Mouse (Mus musculus) left cerebral cortex, postnatal 14 days (tissue): ENCODE results near the gene Atp1a2. TPM values are rescaled to one million over a fixed set of nuclear protein-coding genes. Genes with fewer than 3 reads are reported as not detected.
A peak's percentile ranks its signal among the peaks of the same experiment; 100 is the strongest.

Source experiments
- DNase-seq, 2 experiments: peaks; one replicate each; pipeline ENCODE4 v3.0.0; 2021 to 2022; ENCODE audit warnings: low spot score in 2 of 2, mixed read lengths in 1 of 2
- intact Hi-C: fragments of 180-260 bp; cut with DNase I; formaldehyde crosslinking; loops from one replicate; pipeline ENCODE4 v1.15.1; 2025
- long read RNA-seq, 2 experiments: library from polyadenylated mRNA; stranded (forward); transcript quantifications; one replicate each; pipeline ENCODE4 v2.0.0; 2021
- total RNA-seq, 2 experiments: library from RNA; stranded (reverse); gene quantifications; 2 replicates each; pipeline ENCODE4 v1.2.3; 2021

The Atp1a2 gene
- total RNA-seq, result 100 to 1,000 TPM; 571 to 592 TPM
- long read RNA-seq, experiment 1, full-length matches to known transcripts, result 212 of 493 reads
- long read RNA-seq, experiment 1, partial matches to known transcripts, result 145 of 493 reads
- long read RNA-seq, experiment 1, other reads (novel, unspliced or antisense), result 136 of 493 reads
- long read RNA-seq, experiment 2, full-length matches to known transcripts, result 211 of 460 reads
- long read RNA-seq, experiment 2, partial matches to known transcripts, result 116 of 460 reads
- long read RNA-seq, experiment 2, other reads (novel, unspliced or antisense), result 133 of 460 reads

DNA sequence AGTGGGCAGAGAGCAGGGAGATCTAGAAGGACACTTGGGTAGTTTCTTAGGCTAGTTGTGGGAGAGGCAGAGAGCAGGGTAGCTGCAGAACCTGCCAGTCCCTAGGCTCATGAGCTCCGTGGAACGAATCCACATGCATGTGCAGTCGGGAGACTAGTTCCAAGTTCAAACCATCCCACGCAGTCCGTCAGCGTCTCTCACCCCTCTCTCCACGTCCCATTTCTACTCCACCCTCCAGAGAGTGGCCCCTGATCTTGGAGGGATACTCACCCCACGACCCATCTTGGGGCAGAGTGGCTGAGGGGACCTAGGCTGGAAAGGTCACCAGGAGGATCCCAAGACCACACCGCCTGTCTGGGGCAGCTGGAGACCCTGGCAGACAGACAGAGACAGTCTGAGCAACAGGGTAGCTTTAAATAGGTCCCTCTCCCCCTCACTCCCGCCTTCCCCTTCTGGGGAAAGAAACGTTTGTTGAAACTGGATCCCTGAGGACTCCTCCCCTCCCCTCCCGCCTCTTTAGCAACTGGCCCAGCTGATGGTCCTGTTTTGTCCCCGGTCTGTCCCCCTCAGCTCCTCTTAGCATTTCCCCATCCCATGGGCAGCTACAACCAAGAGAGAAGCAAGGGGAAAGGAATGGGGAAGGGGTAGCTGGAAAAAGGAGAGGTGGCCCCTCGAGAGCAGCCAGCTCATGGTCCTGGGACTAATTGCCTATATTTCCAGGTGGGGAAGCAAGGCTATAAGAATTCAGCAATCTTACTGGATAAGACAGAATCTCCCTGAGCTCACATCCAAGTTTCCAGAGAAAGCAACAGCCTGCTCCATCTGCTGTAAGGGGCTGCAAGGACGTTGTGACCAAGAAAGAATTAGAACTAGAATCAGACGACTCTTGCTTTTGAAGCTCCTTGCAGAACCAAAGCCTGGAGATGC is at the start of gene Atp1a2:
Gene Atp1a2, minus strand, starts transcription at position 454 of the 927 bp plus-strand sequence.
- DNase-seq, result peak; percentile 65 to 81
- intact Hi-C loops, result no loop called here

GRCm38 (mm10) chr1:172347382-172347781 is 49.5 kb upstream of the Atp1a2 start:
- no peak for DNase-seq

GRCm38 (mm10) chr1:172346707-172347106 is 48.8 kb upstream of the Atp1a2 start:
- intact Hi-C loops, result no loop called here
- DNase-seq, result peak in 1 of 2 experiments; percentile 40

More at GRCm38 (mm10) chr1:172347382-172347781, 49.5 kb upstream of the Atp1a2 start:
- intact Hi-C loops, result no loop called here

DNA sequence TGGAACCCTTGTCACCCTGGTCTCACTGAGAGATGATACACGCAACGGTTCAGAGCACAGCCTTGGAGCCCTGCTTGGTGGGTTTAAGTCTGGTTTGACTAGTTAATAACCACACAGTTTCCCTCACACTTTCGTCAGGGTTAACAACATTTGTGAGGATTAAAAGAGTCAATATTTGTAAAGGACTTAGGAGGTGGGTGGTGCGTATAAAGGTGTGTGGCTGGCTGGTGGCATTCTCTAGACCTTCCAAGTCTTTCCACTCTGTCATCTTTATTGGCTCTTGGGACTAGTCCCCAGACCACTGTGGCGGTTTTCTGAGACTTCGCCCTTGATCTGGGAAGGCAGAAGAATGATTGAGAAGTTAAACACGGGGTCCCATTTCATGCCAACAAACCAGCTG is 47.0 kb upstream of the Atp1a2 start:
- intact Hi-C loops, result no loop called here
- DNase-seq, result no peak

DNA sequence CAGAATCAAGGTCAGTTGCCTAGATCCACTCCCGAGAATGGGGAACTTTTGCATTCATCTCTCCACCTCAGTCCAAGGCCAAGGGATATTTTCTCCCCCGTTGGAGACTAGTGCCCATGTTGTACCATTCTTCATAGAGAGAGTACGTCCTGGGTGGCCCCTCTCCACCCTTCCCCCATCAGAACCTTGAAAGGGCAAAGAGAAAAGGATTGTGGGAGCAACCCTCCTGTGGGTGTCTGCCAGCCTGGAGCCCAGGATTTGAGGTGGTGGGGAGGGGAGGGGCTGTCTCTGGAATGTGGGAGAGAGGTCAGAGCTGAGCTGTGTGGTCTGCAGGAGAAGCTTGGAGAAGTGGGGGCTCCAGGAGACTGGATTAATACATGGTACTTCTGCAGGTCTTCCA is 46.0 kb upstream of the Atp1a2 start:
- no peak for DNase-seq
- intact Hi-C loops, result no loop called here

DNA sequence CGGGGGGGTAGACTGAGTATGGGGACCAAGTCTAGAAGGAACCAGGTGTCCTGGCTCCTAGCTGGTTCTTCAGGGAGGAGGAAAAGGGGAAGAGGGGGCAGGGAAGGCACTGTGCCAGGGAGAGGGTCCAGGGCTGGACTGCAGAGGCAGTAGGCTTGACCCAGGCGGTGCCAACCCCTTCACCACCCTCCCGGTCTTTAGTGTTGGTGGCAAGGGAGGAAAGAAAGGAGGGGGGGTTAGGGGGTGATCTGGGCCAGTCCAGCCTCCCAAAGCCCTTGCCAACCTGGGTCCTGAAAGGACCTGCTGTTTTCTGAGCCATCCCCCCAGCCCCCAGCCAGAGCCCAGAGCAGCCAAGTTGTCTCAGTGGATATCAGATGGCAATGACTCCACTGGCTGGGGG is 44.9 kb upstream of the Atp1a2 start:
- peak; percentile 68 to 73 for DNase-seq
- intact Hi-C loops, result no loop called here

DNA sequence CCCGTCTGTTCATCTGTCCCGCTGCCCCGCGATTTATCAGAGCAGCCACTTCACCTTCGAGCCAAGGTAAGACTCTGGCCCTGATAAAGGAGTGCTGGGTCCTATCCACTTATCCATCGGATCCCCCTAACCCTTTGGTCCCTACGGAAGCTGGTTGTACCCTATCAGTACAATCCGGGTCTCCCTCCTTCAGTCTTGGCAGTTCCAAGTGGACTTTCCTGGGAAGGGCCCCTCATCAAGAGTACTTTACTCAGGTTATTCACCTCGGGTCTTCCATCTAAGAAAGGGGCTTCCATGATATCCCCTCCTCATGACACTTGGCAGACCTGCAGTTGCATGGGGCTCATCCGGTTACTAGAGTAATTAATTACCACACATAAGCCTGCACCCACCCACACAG is 43.5 kb upstream of the Atp1a2 start:
- intact Hi-C loops, result no loop called here

DNA sequence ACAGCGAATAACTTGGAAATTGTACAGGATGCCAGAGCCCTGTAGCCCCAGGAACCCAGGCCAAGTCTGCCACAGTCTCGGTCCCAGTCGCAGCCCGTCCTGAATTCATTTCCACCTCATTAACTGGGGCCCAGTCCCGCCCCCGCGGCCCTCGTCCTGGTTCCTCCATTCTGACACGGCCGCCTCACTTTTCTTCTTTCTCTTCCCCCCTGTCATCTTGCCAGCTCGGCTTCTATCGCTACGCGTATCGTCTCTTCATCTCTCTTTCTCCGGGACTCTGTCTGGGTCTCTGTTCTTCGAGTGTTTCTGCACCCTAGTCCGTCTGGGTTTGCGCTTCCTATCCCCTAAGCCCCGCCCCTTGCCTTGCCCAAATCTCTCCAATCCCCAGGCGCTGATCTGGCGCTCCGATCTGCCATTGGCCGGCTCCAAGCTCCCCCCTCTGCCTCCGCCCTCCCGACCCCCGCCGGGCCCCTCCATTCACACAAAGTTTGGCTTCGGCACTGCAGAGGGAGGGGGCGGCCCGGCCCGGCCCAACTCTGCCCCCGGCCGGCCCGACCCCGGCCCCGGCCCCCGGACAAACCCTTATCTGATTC is 43.0 kb upstream of the Atp1a2 start, which contains the start of gene Kcnj10:
Gene Kcnj10, plus strand, starts transcription at position 482 of the 593 bp plus-strand sequence.
- intact Hi-C loops, result no loop called here
- peak; percentile 74 to 77 for DNase-seq

More for the DNA sequence above, 43.5 kb upstream of the Atp1a2 start:
- no peak for DNase-seq

DNA sequence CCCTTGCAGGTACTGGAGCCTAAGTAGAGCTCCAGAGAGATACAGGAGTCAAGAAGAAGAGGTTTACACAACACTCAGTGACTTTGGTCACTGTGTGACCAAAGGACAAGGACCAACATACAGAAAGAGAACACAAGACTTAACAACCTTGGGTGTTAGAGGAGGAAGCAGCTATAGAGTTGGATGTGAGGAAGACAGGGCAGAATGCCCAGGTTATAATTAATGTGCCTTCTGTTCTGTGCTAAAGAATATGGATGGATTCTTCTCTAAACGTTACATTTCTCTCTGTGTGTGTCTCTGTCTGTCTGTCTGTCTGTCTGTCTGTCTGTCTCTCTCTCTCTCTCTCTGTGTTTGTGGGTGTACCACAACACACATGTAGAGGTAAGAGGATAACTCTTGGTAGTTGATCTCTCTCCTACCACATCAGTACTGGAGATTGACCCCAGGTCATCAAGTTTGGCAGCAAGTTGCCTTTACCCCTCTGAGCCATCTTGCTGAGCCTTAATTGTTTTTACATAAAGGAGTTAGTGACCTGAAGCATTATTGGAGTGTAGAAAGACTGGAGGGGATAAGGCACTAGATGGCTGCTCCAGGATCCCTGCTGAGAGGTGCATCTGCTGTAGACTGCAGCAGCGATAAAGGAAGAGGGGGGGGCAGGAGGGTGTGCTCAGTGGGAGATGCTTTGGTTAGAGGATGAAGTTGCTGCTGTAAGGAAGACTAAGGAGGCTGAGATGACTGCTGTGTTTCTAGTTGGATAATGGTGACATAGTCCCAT is 39.7 kb upstream of the Atp1a2 start:
- intact Hi-C loops, result no loop called here
- DNase-seq, result no peak

DNA sequence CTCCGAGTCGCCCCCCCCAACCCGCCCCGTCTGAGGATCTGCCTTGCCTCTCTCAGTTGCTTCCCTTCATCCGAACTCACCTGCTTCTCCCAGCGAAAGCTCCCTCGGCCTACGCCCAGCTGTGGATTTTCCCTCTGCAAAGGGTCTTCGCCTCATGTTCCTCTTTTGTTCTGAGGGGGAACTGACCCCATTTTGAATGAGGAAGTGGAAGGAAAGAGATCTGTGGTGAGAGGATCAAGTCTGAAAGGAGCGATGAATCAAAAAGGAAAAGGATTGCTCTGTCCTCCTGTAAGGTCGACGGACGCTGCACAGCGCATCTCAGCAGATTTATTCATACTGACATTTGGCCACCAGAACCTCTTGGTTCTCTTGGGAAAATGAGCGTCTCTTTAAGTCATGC is 37.9 kb upstream of the Atp1a2 start:
- DNase-seq, result no peak
- intact Hi-C loops, result no loop called here

DNA sequence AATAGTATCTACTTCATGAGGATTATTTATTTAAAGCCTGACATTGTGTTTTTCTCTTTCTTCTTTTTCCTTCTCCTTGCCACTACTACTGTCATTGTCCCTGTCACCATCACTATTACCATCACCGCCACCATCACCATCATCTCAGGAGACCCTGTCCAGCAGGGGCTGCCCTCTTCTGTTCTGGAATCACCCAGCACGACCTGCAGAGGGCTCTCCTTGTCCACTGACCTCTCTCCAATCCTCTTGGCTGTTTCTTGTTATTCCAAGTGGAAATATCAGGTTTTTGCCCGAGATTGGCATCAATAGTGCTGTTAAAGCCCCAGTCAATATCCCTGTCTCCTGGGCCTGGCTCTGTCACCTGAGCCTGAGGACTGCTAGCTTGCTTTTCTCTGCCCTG is 35.6 kb upstream of the Atp1a2 start:
- intact Hi-C loops, result no loop called here

DNA sequence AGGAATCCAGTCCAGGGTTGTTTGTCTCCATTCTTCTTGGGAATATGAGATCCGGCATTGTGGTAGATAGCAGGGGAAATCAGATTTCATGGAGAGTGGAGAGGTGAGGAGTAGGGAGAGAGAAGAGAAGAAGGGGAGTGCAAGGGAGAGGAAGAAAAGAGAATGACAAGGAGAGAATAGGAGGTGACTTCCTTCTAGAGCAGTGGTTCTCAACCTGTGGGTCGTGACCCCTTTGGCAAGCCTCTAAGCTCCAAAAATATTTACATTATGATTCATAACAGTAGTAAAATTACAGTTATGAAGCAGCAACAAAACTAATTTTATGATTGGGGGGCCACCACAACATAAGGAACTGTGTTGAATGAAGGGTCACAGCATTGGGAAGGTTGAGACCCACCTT is 35.1 kb upstream of the Atp1a2 start:
- no peak for DNase-seq
- intact Hi-C loops, result no loop called here

More for the DNA sequence above, 35.6 kb upstream of the Atp1a2 start:
- no peak for DNase-seq

DNA sequence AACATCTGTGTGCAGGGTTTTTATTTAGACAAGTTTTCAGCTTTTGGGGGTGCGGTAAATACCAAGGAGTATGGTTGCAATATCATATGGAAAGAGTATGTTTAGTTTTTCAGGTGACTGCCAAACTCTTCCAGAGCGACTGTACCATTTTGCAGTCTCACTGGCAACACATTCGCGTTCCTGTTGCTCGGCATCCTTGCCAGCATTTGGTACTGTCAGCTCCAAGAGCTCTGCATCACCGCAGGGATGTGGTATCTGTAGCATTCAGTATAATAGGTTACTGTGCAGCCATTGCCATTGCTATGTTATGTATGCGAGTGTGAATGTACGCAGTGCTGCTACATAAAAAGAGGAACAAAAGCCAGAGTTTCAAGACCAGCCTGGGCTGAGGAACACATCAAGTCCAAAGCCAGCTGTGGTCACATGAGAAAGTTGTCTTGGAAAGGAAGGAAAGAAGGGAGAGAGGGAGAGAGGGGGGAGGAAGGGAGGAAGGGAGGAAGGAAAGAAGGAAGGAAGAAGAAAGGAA is 33.6 kb upstream of the Atp1a2 start:
- intact Hi-C loops, result loop anchor here (2.0 kb wide), 1 partner anchor 33 kb away; no protein-coding TSS in a partner anchor
- DNase-seq, result peak in 1 of 2 experiments; percentile 64

DNA sequence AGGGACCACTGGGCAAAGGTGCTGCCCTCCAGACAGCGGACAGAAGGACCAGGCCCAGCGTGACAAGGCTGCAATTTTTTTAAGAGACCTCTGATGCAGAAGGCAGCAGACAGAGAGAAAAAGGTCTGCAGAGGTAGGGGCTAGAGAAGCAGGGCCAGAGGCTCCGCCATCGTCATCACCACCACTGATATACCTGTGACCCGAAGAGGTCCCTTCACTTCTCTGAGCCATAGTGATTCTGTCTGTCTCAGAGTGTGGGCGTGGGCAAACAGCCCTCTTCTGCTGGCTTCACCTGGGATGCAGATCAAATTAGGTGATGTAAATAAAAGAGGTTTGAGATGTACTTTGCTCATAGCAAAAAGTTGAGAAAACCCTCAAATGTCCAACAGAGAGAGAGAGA is 31.8 kb upstream of the Atp1a2 start:
- intact Hi-C loops, result loop anchor here (2.0 kb wide), 1 partner anchor 35 kb away; no protein-coding TSS in a partner anchor
- no peak for DNase-seq

DNA sequence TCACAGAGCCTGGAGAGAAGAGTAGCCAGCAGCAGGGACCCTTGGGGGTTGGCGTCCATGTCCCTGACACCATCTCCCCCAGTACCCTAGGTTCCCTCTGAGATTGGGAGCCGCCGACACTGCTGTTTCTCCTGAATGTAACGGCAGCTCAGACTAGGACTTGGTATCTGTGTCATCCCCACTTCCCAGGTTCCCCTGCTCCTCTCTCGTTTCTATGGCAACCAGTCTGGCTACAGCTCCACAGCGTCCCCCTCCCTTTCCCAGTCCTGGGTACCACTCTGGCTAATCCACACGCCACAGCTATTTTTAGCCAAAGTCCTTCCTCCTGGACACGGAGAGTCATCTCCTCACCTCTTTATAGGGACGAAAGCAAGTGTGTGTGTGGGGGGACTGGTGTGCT is 31.3 kb upstream of the Atp1a2 start, which contains the start of gene Kcnj9:
Gene Kcnj9, minus strand, starts transcription at position 188 of the 400 bp plus-strand sequence.
- DNase-seq, result peak; percentile 84 to 95
- intact Hi-C loops, result no loop called here

DNA sequence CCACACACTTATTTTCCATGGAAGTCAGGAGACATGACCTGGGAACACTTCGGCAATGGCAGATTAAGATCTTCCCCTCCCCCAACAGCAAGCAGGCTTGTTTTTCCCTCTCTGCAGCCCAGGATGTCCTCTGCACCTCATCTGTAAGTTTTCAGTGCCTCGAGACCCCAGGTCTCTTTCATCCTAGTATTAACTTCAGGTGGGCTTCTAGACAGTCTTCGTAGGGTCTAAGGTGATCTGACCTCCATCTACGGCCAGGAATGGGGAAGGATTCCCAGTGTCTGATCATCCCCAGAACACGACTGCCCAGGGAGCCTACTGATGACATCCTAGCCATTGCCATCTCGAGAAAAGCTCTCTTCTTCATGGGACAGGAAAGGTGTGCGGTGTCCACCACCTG is 30.6 kb upstream of the Atp1a2 start:
- intact Hi-C loops, result no loop called here
- DNase-seq, result no peak

DNA sequence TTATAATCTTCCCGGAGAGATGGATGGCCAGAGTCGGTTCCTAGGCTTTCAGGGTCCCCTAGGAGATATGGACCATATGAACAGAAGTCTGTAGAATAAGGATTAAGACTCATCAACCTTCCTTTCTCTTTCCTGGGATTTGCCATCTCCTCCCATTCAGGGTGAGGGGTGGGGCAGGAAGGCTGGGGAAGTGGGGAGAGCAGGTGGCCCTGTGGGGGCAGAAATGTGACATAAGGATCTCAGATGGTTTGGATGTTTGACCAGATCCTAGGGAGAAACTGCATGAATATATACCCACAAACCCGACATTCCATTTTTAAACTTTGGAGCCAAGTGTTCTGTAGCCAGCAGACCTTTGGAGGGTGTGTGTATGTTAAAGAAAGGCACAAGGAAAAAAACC is 30.2 kb upstream of the Atp1a2 start:
- intact Hi-C loops, result no loop called here
- no peak for DNase-seq

GRCm38 (mm10) chr1:172327206-172328001 is 29.5 kb upstream of the Atp1a2 start:
- intact Hi-C loops, result no loop called here
- peak in 1 of 2 experiments; percentile 70 for DNase-seq
